Mouse (Mus musculus) layer of hippocampus, adult 2 months (tissue): ENCODE results near the gene Syngr1. TPM values are rescaled to one million over a fixed set of nuclear protein-coding genes. Genes with fewer than 3 reads are reported as not detected.

Source experiments
- DNase-seq, 2 experiments: peaks; one replicate each; pipeline ENCODE4 v3.0.0; 2022; ENCODE audit warnings: low spot score in 2 of 2
- H3K27ac ChIP-seq: fragments of 200-600 bp; 2 replicates; pipeline ENCODE4 v1.8.1; 2022
- H3K4me3 ChIP-seq: fragments of 200-600 bp; 2 replicates; pipeline ENCODE4 v1.8.1; 2022; ENCODE audit warnings: mild to moderate bottlenecking
- CTCF ChIP-seq: fragments of 200-600 bp; conservative IDR thresholded peaks from 2 replicates; pipeline ENCODE4 v1.8.1; 2022; ENCODE audit warnings: antibody characterized with exemption, mild to moderate bottlenecking, moderate library complexity
- total RNA-seq, 2 experiments: library from RNA; stranded (reverse); gene quantifications; 2 replicates each; pipeline ENCODE4 v1.2.3; 2021

Syngr1 gene
- total RNA-seq, 2 experiments from 2014 or later, result 356 to 380 TPM

DNA sequence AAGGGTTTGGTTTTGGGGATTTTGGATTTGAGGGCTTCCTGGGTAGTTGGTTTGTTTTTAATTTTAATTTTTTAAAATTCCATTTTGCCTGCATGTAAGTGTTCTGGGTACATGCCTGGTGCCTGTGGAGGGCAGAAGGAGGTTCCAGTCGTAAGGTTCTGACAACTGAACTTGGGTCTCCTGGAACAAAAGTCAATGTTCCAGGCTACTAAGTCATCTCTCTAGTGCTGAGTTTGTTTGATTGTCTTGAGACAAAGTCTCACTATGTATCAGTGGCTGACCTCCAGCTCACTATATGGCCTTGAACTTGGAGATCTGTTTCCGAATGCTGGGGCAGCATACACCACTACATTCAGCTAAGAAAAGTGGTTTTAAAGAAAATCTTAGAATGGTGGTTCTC, 44.4 kb downstream of the Syngr1 start:
- no peak for DNase-seq
- Histone ChIP-seq H3K4me3 (no peak overlapping the region), H3K27ac (no peak overlapping the region)
- TF ChIP-seq CTCF, result no peak

DNA sequence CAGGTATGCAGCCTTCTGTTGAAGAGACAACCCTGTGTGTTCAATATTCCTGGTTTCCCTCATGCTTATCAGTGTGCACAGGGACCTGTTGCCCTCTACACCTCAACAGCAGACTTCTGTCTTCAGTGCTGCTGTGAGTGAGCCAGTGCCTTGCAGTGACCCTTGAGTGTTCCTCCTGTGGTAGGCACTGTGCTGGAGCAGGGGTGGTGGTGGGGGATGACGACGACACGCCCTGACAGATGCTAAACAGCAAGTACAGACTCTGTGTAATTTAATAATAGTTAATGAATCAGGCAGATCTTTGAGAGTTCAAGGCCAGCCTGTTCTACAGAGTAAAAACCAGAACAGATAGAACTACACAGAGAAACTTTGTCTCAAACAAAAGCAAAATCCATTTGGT, 45.5 kb downstream of the Syngr1 start:
- peak overlapping the region; percentile 84 for H3K27ac ChIP-seq
- DNase-seq, result no peak
- TF ChIP-seq CTCF, result no peak
- H3K4me3 ChIP-seq, result no peak overlapping the region

DNA sequence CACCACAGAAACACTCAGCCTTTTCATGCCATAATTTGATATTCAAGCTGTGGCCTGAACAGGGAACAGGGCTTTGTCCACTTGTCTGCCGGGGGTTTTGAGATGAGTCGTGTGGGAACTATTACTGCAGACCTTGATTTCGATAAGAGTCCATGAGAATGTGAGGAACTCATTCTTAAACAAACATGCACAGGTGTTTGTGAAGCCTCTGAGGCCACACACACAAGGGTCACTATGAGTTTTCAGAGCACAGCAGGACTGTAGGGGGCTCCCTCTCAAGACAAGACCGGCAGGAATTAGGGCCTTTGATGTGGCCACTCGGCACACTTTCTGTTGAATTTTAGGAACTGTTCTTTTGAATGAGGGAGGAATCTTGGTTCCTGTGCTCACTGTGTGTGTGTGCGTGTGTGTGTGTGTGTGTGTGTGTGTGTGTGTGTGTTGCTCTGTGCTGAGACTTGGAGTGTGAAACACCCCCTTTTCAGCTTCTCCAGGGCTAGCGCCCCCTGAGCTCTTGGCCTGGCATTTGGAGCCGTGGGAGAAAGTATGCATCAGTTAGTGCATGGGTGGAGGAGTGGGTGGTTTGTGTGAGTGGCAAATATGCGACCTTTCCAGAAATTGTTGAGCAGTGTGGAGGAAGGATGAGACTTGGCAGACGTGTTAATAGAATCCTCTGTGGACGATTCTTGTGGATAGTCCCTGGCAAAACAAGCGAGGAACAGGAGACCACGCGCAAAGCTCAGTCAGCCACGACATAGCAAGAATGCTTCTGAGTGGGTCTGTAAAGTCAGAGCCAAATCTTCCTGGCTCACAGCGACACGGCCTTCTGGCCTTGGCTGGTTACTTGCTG, 47.0 kb downstream of the Syngr1 start:
- peak overlapping the region; percentile 84 for H3K27ac ChIP-seq
- H3K4me3 ChIP-seq, result no peak overlapping the region
- TF ChIP-seq CTCF, result peak; percentile 36; the same call in 1 of the 2 replicates
- DNase-seq, result peak; percentile 39 to 69

GRCm38 (mm10) chr15:80140302-80140701, 49.2 kb downstream of the Syngr1 start:
- Histone ChIP-seq H3K4me3 (no peak overlapping the region), H3K27ac (no peak overlapping the region)
- no peak for TF ChIP-seq CTCF
- no peak for DNase-seq

- no peak overlapping the region for H3K4me3 ChIP-seq
- H3K27ac ChIP-seq, result no peak overlapping the region
- no peak for DNase-seq
- no peak for TF ChIP-seq CTCF
Measured at GRCm38 (mm10) chr15:80140878-80141277, 49.7 kb downstream of the Syngr1 start.

GRCm38 (mm10) chr15:80142130-80142529, 51.0 kb downstream of the Syngr1 start:
- no peak for DNase-seq
- peak; percentile 63 for TF ChIP-seq CTCF
- Histone ChIP-seq H3K4me3 (no peak overlapping the region), H3K27ac (no peak overlapping the region)

GRCm38 (mm10) chr15:80143760-80144159, 52.6 kb downstream of the Syngr1 start:
- DNase-seq, result no peak
- H3K27ac ChIP-seq, result no peak overlapping the region
- no peak for TF ChIP-seq CTCF
- H3K4me3 ChIP-seq, result no peak overlapping the region

DNA sequence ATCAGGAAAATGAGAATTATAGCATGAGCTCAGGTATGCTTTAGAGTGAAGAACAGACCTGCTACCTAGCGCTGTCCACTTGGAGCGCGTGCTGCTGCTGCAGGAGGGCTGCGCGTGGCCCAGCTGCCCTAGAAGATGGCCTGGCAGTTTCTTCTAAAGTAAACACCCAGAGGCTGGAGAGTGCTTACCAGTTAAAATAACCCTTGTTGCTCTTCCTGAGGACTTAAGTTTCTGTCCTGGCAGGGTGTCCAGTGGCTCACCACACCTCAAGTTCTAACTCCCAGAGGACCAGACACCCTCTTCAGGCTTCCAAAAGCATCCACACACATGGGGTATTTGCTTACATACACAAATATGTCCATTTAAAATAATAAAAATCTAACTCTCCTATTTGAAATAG, 54.3 kb downstream of the Syngr1 start:
- no peak for TF ChIP-seq CTCF
- no peak for DNase-seq
- Histone ChIP-seq H3K4me3 (no peak overlapping the region), H3K27ac (peak overlapping the region; percentile 2; the same call in 1 of the 2 replicates)

- H3K4me3 ChIP-seq, result no peak overlapping the region
- TF ChIP-seq CTCF, result no peak
- DNase-seq, result no peak
- peak overlapping the region; percentile 2; the same call in 1 of the 2 replicates for H3K27ac ChIP-seq
Measured at GRCm38 (mm10) chr15:80146153-80146552, 55.0 kb downstream of the Syngr1 start.

DNA sequence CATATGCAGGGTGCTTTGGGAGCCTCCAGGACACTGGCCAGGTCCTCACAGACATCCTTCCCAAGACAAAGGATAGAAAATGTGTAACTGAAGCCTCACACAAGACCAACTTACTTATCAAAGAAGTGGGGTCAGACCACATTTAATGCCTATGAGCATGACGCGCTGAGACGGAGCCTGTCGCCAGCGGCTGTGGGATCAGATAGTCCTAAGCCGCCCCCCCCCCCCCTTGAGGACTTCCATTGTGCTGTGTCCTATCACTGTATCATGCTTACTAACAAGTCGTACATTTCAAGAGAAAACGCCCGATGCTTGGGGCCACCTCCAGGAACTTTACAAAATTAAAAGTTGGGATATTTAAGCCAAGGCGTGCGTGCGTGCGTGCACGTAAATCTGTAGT, 56.0 kb downstream of the Syngr1 start:
- no peak for DNase-seq
- Histone ChIP-seq H3K4me3 (no peak overlapping the region), H3K27ac (no peak overlapping the region)
- no peak for TF ChIP-seq CTCF

GRCm38 (mm10) chr15:80147511-80147910, 56.4 kb downstream of the Syngr1 start:
- H3K27ac ChIP-seq, result no peak overlapping the region
- TF ChIP-seq CTCF, result no peak
- no peak overlapping the region for H3K4me3 ChIP-seq
- DNase-seq, result no peak

- no peak for DNase-seq
- H3K4me3 ChIP-seq, result no peak overlapping the region
- no peak for TF ChIP-seq CTCF
- no peak overlapping the region for H3K27ac ChIP-seq
Measured at GRCm38 (mm10) chr15:80148565-80148964, 57.4 kb downstream of the Syngr1 start.

GRCm38 (mm10) chr15:80149517-80149916, 58.4 kb downstream of the Syngr1 start:
- no peak for TF ChIP-seq CTCF
- no peak for DNase-seq
- Histone ChIP-seq H3K27ac (no peak overlapping the region), H3K4me3 (no peak overlapping the region)

DNA sequence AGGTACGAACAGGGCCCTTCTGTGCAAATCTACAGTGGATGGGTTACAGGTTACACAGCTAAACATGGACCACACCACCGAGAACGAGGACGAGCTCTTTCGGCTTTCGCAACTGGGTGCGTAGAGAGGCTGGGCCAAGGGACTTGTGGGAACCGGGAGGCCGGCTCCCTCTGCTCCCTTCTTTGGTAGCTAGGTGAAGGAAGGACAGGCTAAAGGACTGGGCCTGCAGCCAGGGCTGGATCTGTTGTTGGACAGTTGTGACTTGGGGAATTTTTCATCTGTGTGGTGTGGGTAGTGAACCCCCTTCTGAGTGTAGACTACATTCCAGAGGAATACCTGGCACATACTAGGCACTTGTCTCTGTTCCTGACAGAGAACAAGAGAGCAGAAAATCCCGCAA, 61.5 kb downstream of the Syngr1 start:
- Histone ChIP-seq H3K4me3 (no peak overlapping the region), H3K27ac (no peak overlapping the region)
- no peak for TF ChIP-seq CTCF
- DNase-seq, result no peak
